Mouse (Mus musculus) cerebellum, adult 8-10 months (tissue): ENCODE data around the gene Tuba8.

Experiments
- DNase-seq: peaks from one replicate; pipeline ENCODE4 v3.0.0; 2022

The Tuba8 gene

GRCm38 (mm10) chr6:121236386-121236785 is 25.9 kb downstream of the Tuba8 start:
- no peak for DNase-seq

GRCm38 (mm10) chr6:121238209-121238608 is 27.7 kb downstream of the Tuba8 start:
- no peak for DNase-seq

DNA sequence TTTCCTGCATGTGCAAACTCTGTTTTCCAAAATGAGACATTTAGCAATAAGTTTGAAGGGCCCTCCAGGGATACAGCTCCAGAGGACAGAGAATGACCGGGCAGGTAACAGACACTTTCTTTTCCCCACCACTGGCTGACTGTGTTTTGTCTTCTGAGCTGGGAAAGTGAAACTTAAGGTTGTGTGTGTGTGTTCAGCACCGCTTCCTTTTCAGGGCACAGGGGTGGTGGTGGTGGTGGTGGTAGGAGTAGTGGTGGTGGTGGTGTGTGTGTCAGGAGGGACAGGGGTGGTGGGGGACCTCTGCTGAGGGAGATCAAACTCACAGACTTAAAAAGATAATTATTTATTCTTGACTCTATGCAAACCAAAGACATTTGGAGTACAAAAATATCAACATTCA is 31.3 kb downstream of the Tuba8 start:
- DNase-seq: no peak

DNA sequence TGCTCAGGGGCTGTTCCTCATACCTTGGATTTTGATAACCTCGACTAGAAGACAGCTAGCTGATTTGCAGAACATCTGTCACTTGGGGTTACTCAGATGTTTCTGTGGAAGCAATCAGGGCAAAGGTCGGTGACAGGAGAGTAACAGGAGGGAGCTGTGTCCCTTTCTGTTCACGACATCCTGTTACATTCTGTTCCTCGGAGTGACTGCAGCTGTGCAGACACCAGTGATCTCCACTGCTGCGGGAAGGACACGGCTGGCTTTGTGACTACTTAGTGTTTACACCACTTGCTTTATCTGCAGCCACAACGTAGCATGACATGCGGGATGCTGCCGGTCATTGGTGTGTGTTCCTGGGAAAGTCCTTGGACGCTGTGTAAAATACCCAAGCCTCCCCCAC is 32.7 kb downstream of the Tuba8 start:
- DNase-seq: no peak

DNA sequence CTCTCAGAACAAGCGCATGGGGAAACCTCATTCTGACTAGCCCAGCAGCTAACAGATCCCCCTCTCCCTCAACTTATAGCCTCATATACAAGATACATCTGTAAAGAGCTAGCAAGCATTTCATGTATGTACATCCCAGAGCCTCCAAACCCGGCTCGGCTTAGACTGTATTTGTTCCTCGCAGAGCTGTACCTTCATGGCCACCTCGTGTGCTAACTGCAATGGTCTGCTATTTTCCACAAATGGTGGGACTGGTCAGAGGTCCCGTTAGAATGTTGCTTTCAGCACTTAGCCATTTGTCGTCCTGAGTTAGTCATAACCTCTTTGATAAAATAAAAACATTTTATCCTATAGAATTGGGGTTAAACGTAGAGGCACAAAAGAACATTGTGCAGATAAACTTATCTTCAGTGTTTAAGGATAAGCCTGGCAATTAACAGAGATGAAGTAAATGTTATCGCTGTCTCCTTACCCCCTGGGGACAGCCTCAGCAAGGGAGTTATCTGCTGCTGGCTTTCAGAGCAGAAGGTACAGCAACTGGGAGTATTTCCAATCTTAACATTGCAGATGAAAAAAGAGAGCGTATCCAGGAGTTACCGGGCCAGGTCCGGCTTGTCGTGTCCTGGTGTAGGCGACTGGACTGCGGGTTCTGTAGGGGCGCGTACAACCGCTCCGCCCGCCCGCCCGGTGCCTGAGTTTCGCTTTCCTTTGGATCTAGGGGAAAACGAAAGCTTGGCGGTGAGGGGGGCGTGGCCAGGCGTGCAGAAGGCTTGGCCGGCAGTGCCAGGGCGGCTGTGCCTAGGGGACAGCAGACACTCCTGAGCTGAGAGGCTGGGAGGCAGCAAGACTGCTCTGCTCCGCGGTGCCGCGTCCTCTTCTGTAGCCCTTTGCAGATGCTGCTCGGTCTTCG is 34.9 kb downstream of the Tuba8 start, which contains the start of gene Usp18:
TSS of gene Usp18 (plus strand) at position 780 of the 910 bp plus-strand sequence.
- peak; percentile 43 for DNase-seq

DNA sequence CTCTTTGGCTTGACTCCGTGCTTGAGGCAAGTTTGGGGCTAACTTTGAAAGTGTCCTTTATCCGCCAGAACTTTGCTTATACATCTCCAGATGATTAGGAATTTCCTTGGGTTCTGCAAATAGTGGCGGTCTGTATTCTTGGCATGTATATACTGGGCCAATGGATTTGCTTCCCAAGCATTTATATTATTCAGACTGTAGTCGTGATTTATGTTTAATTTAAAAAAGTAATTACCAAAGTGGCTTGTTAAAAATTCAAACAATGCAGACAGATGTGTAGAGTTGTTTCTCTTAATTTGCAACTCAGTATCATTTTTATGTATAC is 35.5 kb downstream of the Tuba8 start:
- no peak for DNase-seq

GRCm38 (mm10) chr6:121250406-121250805 is 39.9 kb downstream of the Tuba8 start:
- DNase-seq: no peak

GRCm38 (mm10) chr6:121251256-121251655 is 40.8 kb downstream of the Tuba8 start:
- DNase-seq: no peak

DNA sequence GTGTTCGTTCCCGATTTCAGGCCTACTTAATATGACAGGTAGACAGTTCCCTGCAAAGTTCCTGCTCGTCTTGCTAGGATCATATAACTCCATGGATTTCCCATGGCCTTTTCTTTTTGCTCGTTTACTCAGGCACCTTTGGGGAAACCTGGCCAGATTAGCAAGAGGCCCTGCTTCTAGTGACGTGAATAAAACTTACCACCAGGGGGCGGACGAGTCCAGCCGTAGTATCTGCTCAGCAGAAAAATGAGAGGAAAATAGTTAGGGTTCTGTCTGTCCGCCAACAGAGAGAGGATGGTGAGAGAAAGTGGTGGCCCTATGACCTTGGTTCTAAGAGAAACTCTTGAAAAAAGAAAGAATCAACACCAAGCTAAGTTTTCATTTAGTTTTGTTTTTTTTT is 50.1 kb downstream of the Tuba8 start:
- peak; percentile 65 for DNase-seq

DNA sequence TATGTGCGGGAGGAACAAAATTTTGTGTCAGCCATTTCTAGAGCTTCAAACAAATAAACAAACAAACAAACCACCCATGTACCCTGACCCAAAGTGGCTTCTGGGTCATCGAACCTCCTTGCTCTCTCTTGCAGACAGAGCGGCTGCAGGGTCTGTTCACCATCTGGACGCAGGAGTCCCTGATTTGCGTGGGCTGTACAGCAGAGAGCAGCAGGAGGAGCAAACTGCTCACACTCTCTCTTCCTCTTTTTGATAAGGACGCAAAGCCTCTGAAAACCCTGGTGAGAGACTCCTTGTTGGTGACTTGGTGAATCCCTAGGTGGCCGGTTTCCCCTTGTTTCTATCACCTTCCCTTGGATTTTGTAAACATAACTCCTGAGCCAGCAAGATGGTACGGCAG is 50.7 kb downstream of the Tuba8 start:
- DNase-seq: no peak

- no peak for DNase-seq
These were observed 51.5 kb downstream of the Tuba8 start for GRCm38 (mm10) chr6:121262004-121262403.

DNA sequence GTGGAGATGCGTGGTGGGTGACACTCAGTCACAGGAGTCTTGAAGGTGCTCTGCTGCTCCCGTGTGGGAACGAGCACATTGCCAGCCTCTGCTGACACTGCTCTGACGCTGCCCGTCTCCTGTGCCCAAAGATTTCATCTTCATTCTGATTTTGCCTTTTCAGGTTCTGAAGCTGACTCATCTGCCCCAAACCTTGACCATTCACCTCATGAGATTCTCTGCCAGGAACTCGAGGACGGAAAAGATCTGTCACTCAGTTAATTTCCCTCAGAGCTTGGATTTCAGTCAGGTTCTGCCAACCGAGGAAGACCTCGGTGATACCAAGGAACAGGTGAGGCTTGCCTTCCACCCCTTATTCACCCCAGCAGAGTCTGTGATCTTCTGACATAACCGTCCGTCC is 52.0 kb downstream of the Tuba8 start:
- no peak for DNase-seq

DNA sequence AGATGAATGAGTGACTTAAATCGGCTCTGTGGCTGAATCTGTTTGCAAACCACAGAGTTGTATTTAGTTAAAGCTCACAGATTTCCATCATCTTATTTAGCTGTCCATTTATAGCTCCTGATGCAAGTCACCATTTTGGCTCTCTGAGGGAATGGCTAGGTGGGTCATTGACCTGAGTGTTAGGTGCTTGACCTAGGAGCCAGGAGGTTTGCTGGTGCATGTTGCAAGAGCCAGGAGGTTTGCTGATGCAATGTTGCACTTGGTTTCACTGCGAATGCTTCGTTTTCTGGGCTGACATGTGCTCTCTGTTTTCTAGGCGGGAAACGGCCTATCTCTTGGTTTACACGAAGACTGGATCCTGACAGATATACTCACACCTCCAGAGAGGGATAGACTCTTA is 59.7 kb downstream of the Tuba8 start:
- no peak for DNase-seq

DNA sequence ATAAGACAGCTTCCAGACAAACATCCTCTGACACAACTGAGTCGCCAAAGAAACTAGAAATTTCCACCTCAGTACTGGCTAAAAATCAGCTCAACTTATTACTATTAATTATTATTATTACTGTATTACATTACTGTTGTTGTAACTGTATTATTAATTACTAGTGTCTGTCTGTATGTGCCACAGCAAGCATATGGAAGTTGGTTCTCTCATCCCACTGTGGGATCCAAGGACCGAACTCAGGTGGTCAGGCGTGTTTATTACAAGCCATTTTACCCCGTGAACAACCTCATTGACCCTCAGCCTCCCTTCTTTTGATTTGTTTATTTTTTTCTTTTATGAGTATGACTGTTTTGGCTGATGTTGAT is 61.2 kb downstream of the Tuba8 start:
- DNase-seq: no peak

DNA sequence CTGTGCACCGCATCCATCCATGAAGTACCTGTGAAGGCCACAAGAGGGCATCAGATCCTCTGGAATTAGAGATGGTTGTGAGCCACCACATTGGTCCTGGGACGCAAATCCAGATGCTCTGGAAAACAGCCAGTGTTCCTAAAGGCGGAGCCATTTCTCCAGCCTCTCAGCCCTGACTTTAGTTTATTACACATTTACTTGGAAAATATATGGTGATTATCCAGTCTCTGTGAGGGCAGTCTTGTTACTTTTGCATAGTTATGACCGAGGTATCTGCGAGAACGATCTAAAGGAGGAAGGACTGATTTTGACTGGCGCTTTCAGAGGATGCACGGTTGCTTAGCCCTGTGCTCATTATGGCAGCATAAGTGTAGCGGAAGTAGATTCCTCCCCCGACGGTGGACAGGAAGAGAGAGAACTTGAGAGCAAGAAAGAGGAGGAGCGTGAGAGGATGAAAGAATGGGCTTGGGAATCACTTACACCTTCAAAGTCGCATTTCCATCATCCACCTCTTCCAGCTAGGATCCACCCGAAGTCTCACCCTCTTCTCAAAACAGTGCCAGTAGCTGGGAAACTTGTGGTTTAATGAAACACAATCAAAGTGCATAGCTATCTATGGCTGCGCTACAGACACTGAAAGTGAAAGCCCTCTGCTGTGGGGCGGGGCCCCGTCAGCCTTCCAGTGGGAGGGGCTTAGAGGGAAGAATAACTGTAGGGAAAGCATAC is 61.7 kb downstream of the Tuba8 start:
- peak; percentile 61 for DNase-seq

DNA sequence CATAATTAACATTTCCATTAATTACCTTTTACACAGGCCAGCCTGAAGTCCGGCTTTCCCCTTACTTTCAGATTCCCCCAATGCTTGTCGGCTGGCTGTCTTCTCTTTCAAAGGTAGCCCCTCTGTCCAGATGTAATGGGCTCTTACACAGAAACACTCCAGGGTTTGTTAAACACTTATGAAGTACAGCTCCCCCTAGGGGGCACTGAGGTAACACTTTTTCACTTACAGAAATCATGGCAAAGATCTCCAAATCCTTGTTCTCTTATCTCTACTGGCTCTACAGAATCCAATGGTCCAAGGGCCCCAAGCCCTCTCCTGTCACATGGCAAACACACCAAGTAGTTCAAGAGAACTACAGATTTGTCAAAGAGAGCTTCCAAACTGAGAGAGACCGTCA is 63.9 kb downstream of the Tuba8 start:
- DNase-seq: no peak
